Mouse (Mus musculus): ENCODE results near the gene Arid3a.
A peak's percentile ranks its signal among the peaks of the same experiment; 100 is the strongest.

Arid3a gene

GRCm38 (mm10) chr10:79927324-79928029 is 634 bp downstream of the Arid3a start:
- DNase-seq (ENCODE audit: low spot score), result no peak

GRCm38 (mm10) chr10:79928030-79928694 is 1.3 kb downstream of the Arid3a start:
- no peak for DNase-seq (ENCODE audit: low spot score)

DNA sequence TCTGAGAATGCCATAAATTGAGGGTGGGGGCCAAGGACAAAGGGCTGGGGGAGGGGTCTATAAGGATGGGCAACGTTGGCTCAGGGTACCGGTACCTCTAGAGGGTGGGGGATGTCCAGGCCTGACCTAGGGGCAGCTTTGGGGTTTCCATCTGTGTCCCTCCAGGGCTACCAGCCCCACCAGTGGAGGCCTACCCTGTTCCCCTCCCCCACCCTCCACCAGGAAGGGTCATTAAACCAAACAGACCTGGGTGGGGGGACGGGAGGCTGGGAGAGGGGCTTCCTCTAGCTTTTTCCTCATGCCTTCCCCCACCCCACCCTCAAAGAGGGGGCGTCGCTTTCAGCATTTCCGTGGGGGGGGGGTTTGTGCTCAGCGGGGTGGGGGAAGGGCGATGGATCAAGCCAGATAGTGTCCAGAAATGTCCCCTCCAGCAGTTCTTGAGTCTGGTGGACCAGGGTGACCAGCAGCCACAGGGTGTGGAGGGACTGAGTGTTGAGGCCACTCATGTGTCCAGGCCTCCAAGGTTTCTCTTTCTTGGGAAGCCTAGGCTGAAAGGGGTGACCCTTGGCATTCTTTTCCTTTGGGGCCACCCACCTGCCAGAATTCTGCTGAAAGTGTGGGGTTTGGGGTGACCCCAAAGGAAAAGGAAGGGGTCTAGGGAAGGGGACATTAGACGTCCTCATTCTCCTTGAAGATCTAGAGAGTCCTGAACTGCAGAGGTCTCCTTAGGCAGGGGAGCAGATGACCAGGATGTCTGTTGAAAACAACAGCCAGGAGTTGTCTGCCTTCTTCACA is 2.3 kb downstream of the Arid3a start:
- no peak for DNase-seq (ENCODE audit: low spot score)

DNA sequence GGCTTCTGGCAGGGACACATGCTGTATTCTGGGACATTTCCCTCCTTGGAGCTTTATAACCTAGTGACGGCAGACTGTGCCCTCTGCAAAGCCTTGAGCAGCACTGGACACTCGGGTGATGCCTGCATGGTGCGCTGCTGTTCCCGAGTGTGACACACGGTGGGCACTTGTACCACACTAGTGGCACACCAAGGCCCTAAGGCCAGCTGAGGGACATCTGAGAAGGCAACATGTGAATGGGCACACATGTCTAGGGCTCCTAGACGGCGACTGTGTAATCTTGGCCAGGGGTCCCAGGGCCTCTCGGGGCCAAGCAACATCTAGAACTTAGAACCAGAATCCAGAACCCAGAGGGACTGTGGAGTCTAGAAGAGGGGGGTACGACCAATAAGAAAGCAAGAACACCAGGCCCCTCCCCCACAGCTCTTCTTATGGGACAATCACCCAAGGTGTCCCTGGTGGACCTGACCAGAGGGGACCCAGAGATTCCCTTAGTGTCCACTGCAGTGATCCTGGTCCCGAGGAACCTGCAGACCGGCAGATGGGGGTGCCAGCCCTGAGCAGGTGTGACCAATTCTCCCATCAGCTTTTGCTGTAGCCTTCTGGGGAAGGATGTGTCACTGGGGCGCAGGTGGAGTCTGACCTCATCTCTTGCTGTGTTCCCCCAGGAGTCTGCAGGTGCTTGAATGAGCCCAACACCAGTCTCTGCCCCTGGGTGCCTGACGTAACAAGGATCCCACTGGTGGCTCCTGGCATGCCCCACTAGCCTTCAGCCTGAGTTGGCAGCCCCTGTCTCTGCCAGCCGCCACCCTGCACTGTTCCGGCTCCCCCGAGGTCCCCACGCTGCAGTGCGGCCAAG is 3.4 kb downstream of the Arid3a start:
- DNase-seq (ENCODE audit: low spot score), result no peak

GRCm38 (mm10) chr10:79930826-79931186 is 4.0 kb downstream of the Arid3a start:
- no peak for DNase-seq (ENCODE audit: low spot score)

- DNase-seq (ENCODE audit: low spot score), result no peak
Observed at GRCm38 (mm10) chr10:79931797-79932196, 5.0 kb downstream of the Arid3a start.

GRCm38 (mm10) chr10:79932736-79933135 is 5.9 kb downstream of the Arid3a start:
- no peak for DNase-seq (ENCODE audit: low spot score)

DNA sequence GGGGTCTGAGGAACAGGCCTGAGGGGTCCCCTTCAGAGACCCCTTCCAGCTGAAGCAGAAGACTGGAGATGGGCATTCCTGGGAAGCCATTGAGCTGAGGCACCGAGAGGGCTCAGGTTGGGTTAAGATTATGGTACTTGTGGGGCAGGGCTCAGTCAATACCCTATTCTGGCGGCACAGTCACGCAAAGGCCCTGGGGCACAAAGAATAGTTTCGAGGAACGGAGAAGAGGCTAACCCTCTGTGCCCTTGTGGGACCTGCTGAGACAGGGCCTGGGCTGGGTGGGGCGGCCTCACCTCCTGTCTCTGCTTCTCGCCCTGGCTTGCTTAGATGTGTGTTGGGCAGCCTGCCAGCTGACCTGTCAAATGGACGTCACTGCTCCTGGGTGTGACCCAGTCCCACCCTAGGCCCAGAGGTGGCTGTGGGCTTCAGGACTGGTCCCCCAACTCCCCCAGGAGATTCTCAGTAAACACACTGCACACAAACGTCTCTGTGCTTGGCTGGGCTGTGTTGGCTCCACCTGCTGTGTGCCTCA is 6.4 kb downstream of the Arid3a start:
- no peak for DNase-seq (ENCODE audit: low spot score)

GRCm38 (mm10) chr10:79933861-79934260 is 7.0 kb downstream of the Arid3a start:
- DNase-seq (ENCODE audit: low spot score), result no peak

GRCm38 (mm10) chr10:79934272-79934721 is 7.5 kb downstream of the Arid3a start:
- DNase-seq (ENCODE audit: low spot score), result peak; percentile 63

- no peak for DNase-seq (ENCODE audit: low spot score)
Observed at GRCm38 (mm10) chr10:79934794-79935569, 8.1 kb downstream of the Arid3a start.

DNA sequence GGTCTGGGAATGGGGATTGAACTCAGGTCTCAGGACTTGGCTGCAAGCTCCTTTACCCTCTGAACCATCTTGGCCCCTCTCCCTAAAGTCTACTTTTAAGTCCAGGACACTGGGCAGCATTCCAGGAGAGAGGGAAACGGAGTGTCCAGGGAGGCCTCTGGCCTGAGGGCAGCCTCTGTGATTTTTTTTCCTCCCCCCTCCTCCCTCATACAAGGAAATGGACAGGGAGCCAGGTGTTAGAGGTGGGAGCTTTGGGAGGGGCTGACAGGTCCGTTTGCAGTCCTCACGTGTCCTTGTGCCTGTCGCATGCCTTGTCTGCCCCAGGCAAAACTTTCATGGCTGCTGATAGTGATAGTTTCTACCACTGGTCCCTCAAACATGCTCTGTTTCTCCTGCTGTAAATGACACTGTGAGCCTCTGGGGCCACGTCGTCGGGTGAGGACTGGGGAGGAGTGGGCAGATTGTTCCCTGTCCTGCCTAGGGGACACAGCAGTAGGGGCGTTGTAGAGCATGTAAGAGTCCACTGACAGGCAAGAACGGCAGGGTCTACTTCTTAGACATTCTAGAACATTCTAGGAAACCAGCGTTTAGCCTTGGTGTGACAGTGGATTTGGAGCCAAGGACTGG is 9.6 kb downstream of the Arid3a start:
- no peak for DNase-seq (ENCODE audit: low spot score)

GRCm38 (mm10) chr10:79936911-79937441 is 10.1 kb downstream of the Arid3a start:
- DNase-seq (ENCODE audit: low spot score), result peak; percentile 81

DNA sequence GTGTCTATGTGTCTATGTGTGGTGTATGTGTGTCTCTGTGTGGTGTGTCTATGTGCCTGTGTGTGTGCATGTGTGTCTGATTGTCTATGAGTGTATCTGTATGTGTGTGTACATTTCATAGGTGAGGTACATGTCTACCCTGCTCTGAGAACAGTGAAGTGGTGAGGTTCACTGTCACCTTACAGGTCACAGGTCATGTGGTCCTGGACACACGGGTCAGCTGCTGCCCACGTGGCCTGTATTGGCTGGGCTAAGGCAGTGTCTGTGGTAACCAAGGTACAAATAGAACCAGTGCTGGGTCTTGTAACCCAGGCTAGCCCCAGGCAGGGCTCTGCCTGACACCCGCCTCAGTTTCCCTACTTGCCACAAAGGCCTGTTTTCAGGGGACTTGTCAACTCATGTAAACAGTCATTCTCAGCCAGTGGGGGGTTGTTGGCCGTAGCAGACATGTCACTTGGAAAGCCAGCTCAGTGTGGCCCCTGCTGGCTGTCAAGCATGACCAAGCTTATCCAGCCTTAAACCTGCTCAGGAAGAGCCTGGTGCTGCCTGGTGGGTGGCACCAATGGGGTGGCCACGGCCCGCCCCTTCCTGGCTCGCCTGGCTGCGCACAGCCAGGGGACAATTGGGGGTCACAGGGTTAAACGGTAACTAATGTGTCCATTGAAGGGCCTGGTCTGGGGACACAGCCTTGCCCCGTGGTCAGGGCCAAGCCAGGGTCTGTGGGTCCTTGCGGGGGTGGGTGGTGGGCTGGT is 11.1 kb downstream of the Arid3a start:
- no peak for DNase-seq (ENCODE audit: low spot score)

- DNase-seq (ENCODE audit: low spot score), result no peak
Observed at GRCm38 (mm10) chr10:79940749-79941148, 13.9 kb downstream of the Arid3a start.

DNA sequence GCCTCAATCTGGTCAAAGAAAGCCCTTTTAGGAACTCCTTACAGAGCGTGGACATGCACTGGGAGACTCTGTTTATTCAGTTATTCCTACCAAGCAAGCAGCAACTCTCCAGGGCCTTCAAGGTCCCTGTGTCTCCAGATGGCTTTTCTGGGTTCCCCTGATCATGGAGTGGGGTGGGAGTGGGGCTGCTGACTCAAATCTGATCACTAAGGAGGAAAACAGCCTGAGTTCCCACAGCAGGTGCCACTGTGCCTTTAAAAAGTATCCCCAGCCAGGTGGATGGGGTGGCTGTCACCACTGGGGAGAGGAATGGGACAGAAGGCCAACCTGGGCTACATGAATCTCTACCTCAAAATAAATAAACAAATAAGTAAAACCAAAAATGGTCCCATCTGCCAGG is 16.1 kb downstream of the Arid3a start:
- no peak for DNase-seq (ENCODE audit: low spot score)

GRCm38 (mm10) chr10:79943471-79943901 is 16.6 kb downstream of the Arid3a start:
- no peak for DNase-seq (ENCODE audit: low spot score)

- DNase-seq (ENCODE audit: low spot score), result peak; percentile 39
Observed at GRCm38 (mm10) chr10:79945507-79946234, 18.8 kb downstream of the Arid3a start.

Data from urinary bladder, postnatal 25 days (tissue).